Mouse (Mus musculus) heart, postnatal 0 days (tissue): ENCODE results near the gene Rbm33. TPM values are rescaled to one million over a fixed set of nuclear protein-coding genes. Genes with fewer than 3 reads are reported as not detected.

Experiments used
- ATAC-seq: fragments of 200-750 bp; cut with Nextera tagmentation; 2 replicates; pipeline ENCODE4 v1.8.0; 2017; ENCODE audit warnings: low read depth, moderate number of reproducible peaks, moderate library complexity; ENCODE audit not compliant: insufficient read depth
- DNase-seq: peaks from one replicate; pipeline ENCODE4 v3.0.0-alpha.2; 2016; ENCODE audit warnings: low spot score
- H3K27ac ChIP-seq: fragments of 300-500 bp; sonication (generic); 2 replicates; pipeline ENCODE4 v1.5.1; 2014; ENCODE audit warnings: low read depth, mild to moderate bottlenecking
- H3K27me3 ChIP-seq: fragments of 300-500 bp; sonication (generic); 2 replicates; pipeline ENCODE4 v1.6.1; 2014; ENCODE audit warnings: low read length, mixed read lengths; ENCODE audit not compliant: control insufficient read depth, insufficient read depth
- H3K36me3 ChIP-seq: fragments of 300-500 bp; sonication (generic); replicated peaks from 2 replicates; pipeline ENCODE4 v1.6.1; 2014; ENCODE audit warnings: low read length, mixed read lengths; ENCODE audit not compliant: control insufficient read depth, insufficient read depth
- H3K4me1 ChIP-seq: fragments of 300-500 bp; sonication (generic); 2 replicates; pipeline ENCODE4 v1.6.1; 2014; ENCODE audit warnings: antibody characterized with exemption; ENCODE audit not compliant: control insufficient read depth, insufficient read depth
- H3K4me2 ChIP-seq: fragments of 300-500 bp; sonication (generic); 2 replicates; pipeline ENCODE4 v1.6.1; 2014; ENCODE audit warnings: low read depth, mild to moderate bottlenecking, low read length, moderate library complexity
- H3K4me3 ChIP-seq: fragments of 300-500 bp; sonication (generic); 2 replicates; pipeline ENCODE4 v1.5.1; 2014; ENCODE audit warnings: low read depth, low read length
- H3K9ac ChIP-seq: fragments of 300-500 bp; sonication (generic); replicated peaks from 2 replicates; pipeline ENCODE4 v1.6.1; 2014; ENCODE audit warnings: low read depth, low read length, mixed read lengths
- H3K9me3 ChIP-seq: fragments of 300-500 bp; sonication (generic); replicated peaks from 2 replicates; pipeline ENCODE4 v1.6.1; 2016; ENCODE audit warnings: low read length; ENCODE audit not compliant: control insufficient read depth
- CTCF ChIP-seq: IDR thresholded peaks from 2 replicates; pipeline ENCODE4 v1.5.1; 2016; ENCODE audit warnings: antibody characterized with exemption, control low read depth, low read depth
- EP300 ChIP-seq: IDR thresholded peaks from 2 replicates; pipeline ENCODE4 v1.6.1; 2016; ENCODE audit warnings: antibody characterized with exemption, low read depth
- WGBS: fragments of 180-500 bp; shearing (Covaris S2); extraction: QIAGEN DNeasy Blood & Tissue Kit; methylation state at CpG from one replicate; pipeline ENCODE4 v1.1.7; 2014; 5-methylcytosine and 5-hydroxymethylcytosine counted together
- polyA plus RNA-seq: library from polyadenylated mRNA; unstranded; fragments of >200 nt; fragmentation: Nextera tagmentation; extraction: Ambion mirVana; gene quantifications from 2 replicates; pipeline ENCODE4 v1.2.1, GENCODE M21; 2015
- total RNA-seq: library from RNA; depleted of rRNA; stranded (reverse); fragments of >200 nt; gene quantifications from 2 replicates; pipeline ENCODE4 v1.2.3, GENCODE M21; 2014; ENCODE audit warnings: low replicate concordance

The Rbm33 gene
- total and polyA plus RNA-seq, 2 experiments from 2014 or later, result 6.6 to 17.1 TPM

- 66% methylated on average over 2 of the region's 2 CpGs for WGBS
- H3K27me3 ChIP-seq, result no peaks in the 10 kb centered on the region
- H3K9ac ChIP-seq, result no peak overlapping the region
- H3K4me2 ChIP-seq, result no peak overlapping the region
- no peak for TF ChIP-seq EP300
- no peak for TF ChIP-seq CTCF
- ATAC-seq, result no peak
- no peak overlapping the region for H3K27ac ChIP-seq
- no peak for DNase-seq
- no peak overlapping the region for H3K4me3 ChIP-seq
- H3K36me3 ChIP-seq, result peaks cover 81% of the 10 kb centered on the region
- no peaks in the 10 kb centered on the region for H3K4me1 ChIP-seq
- no peaks in the 10 kb centered on the region for H3K9me3 ChIP-seq
Observed at GRCm38 (mm10) chr5:28412006-28412685, 95.2 kb downstream of the Rbm33 start.

- no peak overlapping the region for H3K9ac ChIP-seq
- DNase-seq (no peak), ATAC-seq (no peak)
- no peaks in the 10 kb centered on the region for H3K9me3 ChIP-seq
- H3K36me3 ChIP-seq, result peaks cover 86% of the 10 kb centered on the region
- H3K27ac ChIP-seq, result no peak overlapping the region
- TF ChIP-seq CTCF (no peak), EP300 (no peak)
- H3K4me3 ChIP-seq, result no peak overlapping the region
- H3K27me3 ChIP-seq, result no peaks in the 10 kb centered on the region
- H3K4me1 ChIP-seq, result no peaks in the 10 kb centered on the region
- no peak overlapping the region for H3K4me2 ChIP-seq
- 71% methylated on average over 5 of the region's 5 CpGs for WGBS
Observed at GRCm38 (mm10) chr5:28413533-28413932, 96.6 kb downstream of the Rbm33 start.

- WGBS, result 87% methylated on average over 3 of the region's 3 CpGs
Observed at GRCm38 (mm10) chr5:28414076-28414475, 97.2 kb downstream of the Rbm33 start.

GRCm38 (mm10) chr5:28416029-28416428 is 99.1 kb downstream of the Rbm33 start:
- Histone ChIP-seq H3K36me3 (peaks cover 75% of the 10 kb centered on the region), H3K9me3 (no peaks in the 10 kb centered on the region), H3K4me3 (no peak overlapping the region), H3K9ac (no peak overlapping the region), H3K27ac (no peak overlapping the region), H3K27me3 (no peaks in the 10 kb centered on the region), H3K4me1 (no peaks in the 10 kb centered on the region), H3K4me2 (no peak overlapping the region)
- no peak for DNase-seq
- TF ChIP-seq EP300 (no peak), CTCF (no peak)
- no peak for ATAC-seq

More at GRCm38 (mm10) chr5:28414076-28414475, 97.2 kb downstream of the Rbm33 start:
- Histone ChIP-seq H3K27ac (no peak overlapping the region), H3K27me3 (no peaks in the 10 kb centered on the region), H3K9me3 (no peaks in the 10 kb centered on the region), H3K36me3 (peaks cover 86% of the 10 kb centered on the region), H3K4me2 (no peak overlapping the region), H3K4me1 (no peaks in the 10 kb centered on the region), H3K4me3 (no peak overlapping the region), H3K9ac (no peak overlapping the region)
- DNase-seq, result no peak
- TF ChIP-seq EP300 (no peak), CTCF (no peak)
- ATAC-seq, result no peak

- Histone ChIP-seq H3K9me3 (no peaks in the 10 kb centered on the region), H3K4me1 (no peaks in the 10 kb centered on the region), H3K27me3 (no peaks in the 10 kb centered on the region), H3K36me3 (peaks cover 57% of the 10 kb centered on the region), H3K27ac (no peak overlapping the region), H3K9ac (no peak overlapping the region), H3K4me2 (no peak overlapping the region), H3K4me3 (no peak overlapping the region)
- DNase-seq, result no peak
- ATAC-seq, result no peak
- no peak for TF ChIP-seq CTCF
- WGBS, result 80% methylated on average over 10 of the region's 10 CpGs
Observed at GRCm38 (mm10) chr5:28418734-28419133, 101.8 kb downstream of the Rbm33 start.
